Mouse (Mus musculus): ENCODE data around the gene Cdadc1. TPM values are rescaled to one million over a fixed set of nuclear protein-coding genes. Genes with fewer than 3 reads are reported as not detected.

The Cdadc1 gene
- 29.8 and 30.7 TPM in 2 replicates for polyA plus RNA-seq (2012; rRNA removed)

- TF ChIP-seq POLR2A (IDR thresholded peaks at IDR 0.05; ENCODE audit: extremely low read depth, insufficient read depth, low read length) (peak; percentile 82), CTCF (IDR thresholded peaks at IDR 0.05; ENCODE audit: extremely low read depth, insufficient read depth, low read length) (no peak)
- H3K4me1 ChIP-seq (ENCODE audit: control insufficient read depth, insufficient read depth, low read length) = no peaks in the 10 kb centered on the region; the same call in 1 of the 2 replicates
- H3K4me3 ChIP-seq (ENCODE audit: insufficient read depth, low read length) = peak within 1 kb of the TSS; percentile 60
- H3K27ac ChIP-seq (ENCODE audit: insufficient read depth, low read length) = peak within 1 kb of the TSS; percentile 8; the same call in 1 of the 2 replicates
These were observed at the start of gene Cdadc1 for GRCm38 (mm10) chr14:59597398-59598259. Gene Cdadc1 (minus strand): TSS chr14:59597959.

- H3K4me3 ChIP-seq (ENCODE audit: insufficient read depth, low read length) = no peak overlapping the region
- H3K4me1 ChIP-seq (ENCODE audit: control insufficient read depth, insufficient read depth, low read length) = no peaks in the 10 kb centered on the region
- no peak overlapping the region for H3K27ac ChIP-seq (ENCODE audit: insufficient read depth, low read length)
- TF ChIP-seq POLR2A (IDR thresholded peaks at IDR 0.05; ENCODE audit: extremely low read depth, insufficient read depth, low read length) = no peak
- TF ChIP-seq CTCF (IDR thresholded peaks at IDR 0.05; ENCODE audit: extremely low read depth, insufficient read depth, low read length) = no peak
These were observed 49.3 kb upstream of the Cdadc1 start for GRCm38 (mm10) chr14:59646826-59647697.

GRCm38 (mm10) chr14:59644896-59645295 is 47.1 kb upstream of the Cdadc1 start:
- no peak for TF ChIP-seq CTCF (IDR thresholded peaks at IDR 0.05; ENCODE audit: extremely low read depth, insufficient read depth, low read length)
- TF ChIP-seq POLR2A (IDR thresholded peaks at IDR 0.05; ENCODE audit: extremely low read depth, insufficient read depth, low read length) = no peak

GRCm38 (mm10) chr14:59644166-59644565 is 46.4 kb upstream of the Cdadc1 start:
- TF ChIP-seq CTCF (IDR thresholded peaks at IDR 0.05; ENCODE audit: extremely low read depth, insufficient read depth, low read length) (no peak), POLR2A (IDR thresholded peaks at IDR 0.05; ENCODE audit: extremely low read depth, insufficient read depth, low read length) (no peak)
- Histone ChIP-seq H3K27ac (ENCODE audit: insufficient read depth, low read length) (no peak overlapping the region), H3K4me3 (ENCODE audit: insufficient read depth, low read length) (no peak overlapping the region), H3K4me1 (ENCODE audit: control insufficient read depth, insufficient read depth, low read length) (no peaks in the 10 kb centered on the region)

More at GRCm38 (mm10) chr14:59644896-59645295, 47.1 kb upstream of the Cdadc1 start:
- Histone ChIP-seq H3K27ac (ENCODE audit: insufficient read depth, low read length) (no peak overlapping the region), H3K4me3 (ENCODE audit: insufficient read depth, low read length) (no peak overlapping the region), H3K4me1 (ENCODE audit: control insufficient read depth, insufficient read depth, low read length) (no peaks in the 10 kb centered on the region)

- TF ChIP-seq CTCF (IDR thresholded peaks at IDR 0.05; ENCODE audit: extremely low read depth, insufficient read depth, low read length) (no peak), POLR2A (IDR thresholded peaks at IDR 0.05; ENCODE audit: extremely low read depth, insufficient read depth, low read length) (no peak)
- H3K27ac ChIP-seq (ENCODE audit: insufficient read depth, low read length) = no peak overlapping the region
- H3K4me3 ChIP-seq (ENCODE audit: insufficient read depth, low read length) = no peak overlapping the region
- H3K4me1 ChIP-seq (ENCODE audit: control insufficient read depth, insufficient read depth, low read length) = no peaks in the 10 kb centered on the region
These were observed 45.8 kb upstream of the Cdadc1 start for GRCm38 (mm10) chr14:59643582-59643981.

GRCm38 (mm10) chr14:59641856-59642255 is 44.1 kb upstream of the Cdadc1 start:
- no peak overlapping the region for H3K4me3 ChIP-seq (ENCODE audit: insufficient read depth, low read length)
- H3K4me1 ChIP-seq (ENCODE audit: control insufficient read depth, insufficient read depth, low read length) = no peaks in the 10 kb centered on the region
- TF ChIP-seq POLR2A (IDR thresholded peaks at IDR 0.05; ENCODE audit: extremely low read depth, insufficient read depth, low read length) (no peak), CTCF (IDR thresholded peaks at IDR 0.05; ENCODE audit: extremely low read depth, insufficient read depth, low read length) (no peak)
- H3K27ac ChIP-seq (ENCODE audit: insufficient read depth, low read length) = no peak overlapping the region

GRCm38 (mm10) chr14:59638906-59639703 is 41.3 kb upstream of the Cdadc1 start:
- Histone ChIP-seq H3K4me1 (ENCODE audit: control insufficient read depth, insufficient read depth, low read length) (no peaks in the 10 kb centered on the region), H3K4me3 (ENCODE audit: insufficient read depth, low read length) (no peak overlapping the region), H3K27ac (ENCODE audit: insufficient read depth, low read length) (no peak overlapping the region)
- TF ChIP-seq POLR2A (IDR thresholded peaks at IDR 0.05; ENCODE audit: extremely low read depth, insufficient read depth, low read length) (no peak), CTCF (IDR thresholded peaks at IDR 0.05; ENCODE audit: extremely low read depth, insufficient read depth, low read length) (no peak)

GRCm38 (mm10) chr14:59633988-59634387 is 36.2 kb upstream of the Cdadc1 start:
- TF ChIP-seq POLR2A (IDR thresholded peaks at IDR 0.05; ENCODE audit: extremely low read depth, insufficient read depth, low read length) (no peak), CTCF (IDR thresholded peaks at IDR 0.05; ENCODE audit: extremely low read depth, insufficient read depth, low read length) (no peak)
- Histone ChIP-seq H3K4me3 (ENCODE audit: insufficient read depth, low read length) (no peak overlapping the region), H3K27ac (ENCODE audit: insufficient read depth, low read length) (no peak overlapping the region), H3K4me1 (ENCODE audit: control insufficient read depth, insufficient read depth, low read length) (no peaks in the 10 kb centered on the region)
